Mouse (Mus musculus): ENCODE data around the gene Itsn1.

The Itsn1 gene

DNA sequence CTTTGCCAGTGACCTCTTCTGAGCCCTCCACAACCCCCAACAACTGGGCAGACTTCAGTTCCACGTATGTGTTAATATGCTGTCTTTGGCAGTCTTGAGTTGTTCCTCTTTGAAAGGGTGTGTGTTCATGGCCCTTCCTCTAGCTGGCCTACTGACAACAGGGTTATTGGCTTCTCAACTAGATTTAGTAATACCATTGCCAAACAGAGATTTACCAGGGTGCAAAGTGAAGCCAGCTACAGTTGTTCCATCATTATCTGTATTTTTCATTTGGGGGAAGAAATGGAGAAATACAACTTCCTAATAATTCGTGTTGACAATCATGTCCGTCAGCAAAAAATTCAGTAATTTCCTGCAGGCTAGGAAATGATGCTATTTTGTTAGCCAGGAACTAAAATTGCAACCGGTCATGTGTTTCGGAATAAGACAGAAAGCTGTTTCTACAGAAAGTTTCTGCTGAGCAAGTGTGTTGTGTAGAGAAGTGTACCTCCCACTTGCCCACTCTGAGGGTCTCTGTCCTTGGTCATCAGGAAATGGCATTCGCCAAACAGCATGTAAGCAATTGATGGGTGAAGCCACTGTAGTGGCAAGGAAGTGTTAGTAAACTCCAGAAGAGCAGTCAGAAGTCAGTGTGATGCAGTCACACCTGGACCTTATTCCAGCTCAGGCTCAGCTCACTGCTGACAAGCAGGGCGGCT, 120.0 kb downstream of the Itsn1 start:
- no peak for DNase-seq

DNA sequence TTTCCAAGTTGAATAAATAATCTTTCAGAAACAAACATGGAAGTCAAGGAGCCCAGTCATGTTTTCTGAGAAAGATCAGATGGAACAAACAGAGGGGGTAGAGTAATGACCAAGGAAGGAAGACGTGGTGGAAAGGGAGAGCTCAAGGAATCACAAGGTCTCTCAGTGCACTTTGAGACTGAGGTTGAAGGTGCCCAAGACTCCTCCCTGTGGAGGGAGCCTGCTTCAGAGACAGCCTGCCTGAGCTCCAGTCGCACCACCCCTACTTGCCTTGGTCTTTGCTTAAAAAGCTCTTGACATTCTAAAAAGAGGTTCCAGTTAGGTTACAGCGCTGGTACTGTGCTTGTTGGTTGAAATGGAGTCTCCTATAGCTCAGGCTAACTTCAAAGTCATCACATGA, 121.1 kb downstream of the Itsn1 start:
- no peak for DNase-seq

DNA sequence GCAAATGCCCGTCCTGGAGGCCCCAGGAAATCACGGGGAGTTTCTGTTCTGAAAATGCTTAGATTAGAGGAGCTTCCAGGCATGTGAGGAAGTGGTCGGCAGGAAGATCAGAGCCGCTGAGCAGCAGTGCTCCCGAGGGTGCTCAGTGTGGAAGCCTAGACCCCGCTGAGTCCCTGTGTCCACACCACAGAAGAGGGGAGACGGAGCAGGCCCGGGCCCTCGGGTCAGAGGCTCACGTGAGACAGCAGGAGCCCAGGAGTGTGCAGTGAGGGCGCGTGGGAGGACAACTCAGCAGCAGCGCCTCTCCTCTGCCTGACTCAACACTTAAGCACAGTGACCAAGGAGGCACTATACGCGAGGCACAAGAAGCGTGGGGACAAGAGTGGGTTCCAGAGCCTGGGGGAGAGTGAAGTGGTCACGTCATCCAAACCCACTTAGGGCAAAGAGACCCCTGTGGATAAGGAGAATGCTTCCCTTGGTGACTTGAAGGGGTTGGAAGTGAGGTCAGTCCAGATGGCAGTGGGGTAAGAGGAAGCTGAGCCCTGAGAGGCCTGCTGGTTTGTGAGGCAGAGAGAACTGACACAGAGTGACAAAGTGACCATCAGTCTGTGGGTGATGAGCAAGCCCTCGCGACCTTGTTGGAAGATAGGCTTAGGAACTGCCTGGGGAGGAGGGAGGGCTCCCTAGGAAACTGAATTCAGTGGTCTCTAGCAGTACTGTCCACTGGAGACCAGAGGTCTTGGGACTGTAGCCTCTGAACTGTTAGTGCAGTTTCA, 122.6 kb downstream of the Itsn1 start:
- no peak for DNase-seq

DNA sequence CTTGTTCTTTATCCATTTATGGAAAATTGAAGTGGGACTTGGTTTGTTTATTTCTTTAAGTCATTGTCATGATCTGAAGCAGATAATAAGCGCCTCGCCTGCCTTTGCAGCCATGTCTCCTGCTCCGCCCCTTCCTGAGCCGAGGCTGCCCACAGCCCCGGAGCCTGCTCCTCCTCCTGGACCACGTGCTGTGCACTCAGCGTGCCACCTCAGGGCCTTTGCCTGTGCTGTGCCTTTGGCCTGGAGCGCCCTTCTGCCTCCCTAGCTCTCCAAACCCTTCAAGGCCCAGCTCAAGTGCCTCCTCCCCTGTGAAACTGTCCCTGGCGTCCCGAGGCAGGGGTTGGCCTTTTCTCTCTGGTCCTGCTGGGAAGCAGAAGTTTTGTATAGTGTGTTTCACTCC, 123.7 kb downstream of the Itsn1 start:
- no peak for DNase-seq

DNA sequence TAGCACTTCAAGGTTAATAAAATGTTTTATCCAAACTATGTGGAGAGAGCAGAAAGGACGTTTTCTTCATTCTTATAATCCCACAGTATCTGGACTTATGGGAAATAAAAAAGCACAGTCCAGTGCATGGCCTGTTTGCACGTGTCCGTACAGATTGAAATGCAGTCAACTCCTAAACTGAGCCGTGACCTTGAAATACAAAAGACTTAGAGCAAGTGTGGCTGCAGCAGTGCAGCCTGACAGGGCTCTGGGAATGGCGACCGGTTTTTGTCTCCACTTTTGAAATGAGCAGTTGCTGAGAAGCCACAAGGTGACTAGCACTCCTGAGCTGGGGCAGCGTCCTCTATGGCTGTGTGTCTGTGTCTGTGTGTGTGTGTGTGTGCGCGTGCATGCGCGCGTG, 124.1 kb downstream of the Itsn1 start:
- DNase-seq = no peak

GRCm38 (mm10) chr16:91858695-91859094, 129.6 kb downstream of the Itsn1 start:
- DNase-seq = no peak

DNA sequence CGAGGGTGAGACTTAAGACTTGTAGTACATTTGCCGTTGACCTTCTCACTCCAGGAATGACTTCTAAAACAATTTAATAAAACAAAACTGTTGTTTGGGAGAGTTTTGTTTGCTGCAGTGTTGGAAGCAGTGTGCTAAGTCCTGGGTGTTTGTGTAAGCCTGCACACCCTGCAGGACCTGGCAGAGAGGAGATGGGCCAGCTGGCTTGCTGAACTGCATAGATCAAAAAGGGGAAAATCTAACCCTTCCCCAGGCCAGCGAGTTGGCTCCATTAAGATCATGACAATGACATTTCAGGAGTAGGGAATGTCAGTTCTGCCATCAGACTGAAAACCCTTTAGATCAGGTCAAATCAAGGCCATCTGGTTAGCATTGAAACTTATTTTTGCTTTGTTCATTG, 130.1 kb downstream of the Itsn1 start:
- peak; percentile 50 for DNase-seq

DNA sequence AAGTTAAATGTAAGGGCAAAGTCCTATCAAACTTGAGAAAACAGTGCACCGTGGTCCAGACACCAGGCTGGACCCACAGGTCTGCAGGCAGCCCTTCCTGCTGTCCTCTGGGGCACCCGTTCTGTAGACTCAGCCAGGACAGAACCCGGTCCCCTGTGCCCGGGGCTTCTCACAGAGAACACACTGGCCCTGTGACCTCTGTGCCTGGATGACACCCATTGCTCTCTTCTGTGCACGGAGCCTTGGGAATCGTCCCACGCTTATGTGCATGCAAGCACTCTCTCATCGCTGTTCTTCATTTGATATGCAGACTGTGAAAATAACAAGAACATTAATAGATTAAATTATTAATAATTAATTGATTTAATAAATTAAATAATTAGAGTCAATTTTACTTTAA, 130.9 kb downstream of the Itsn1 start:
- DNase-seq = no peak

DNA sequence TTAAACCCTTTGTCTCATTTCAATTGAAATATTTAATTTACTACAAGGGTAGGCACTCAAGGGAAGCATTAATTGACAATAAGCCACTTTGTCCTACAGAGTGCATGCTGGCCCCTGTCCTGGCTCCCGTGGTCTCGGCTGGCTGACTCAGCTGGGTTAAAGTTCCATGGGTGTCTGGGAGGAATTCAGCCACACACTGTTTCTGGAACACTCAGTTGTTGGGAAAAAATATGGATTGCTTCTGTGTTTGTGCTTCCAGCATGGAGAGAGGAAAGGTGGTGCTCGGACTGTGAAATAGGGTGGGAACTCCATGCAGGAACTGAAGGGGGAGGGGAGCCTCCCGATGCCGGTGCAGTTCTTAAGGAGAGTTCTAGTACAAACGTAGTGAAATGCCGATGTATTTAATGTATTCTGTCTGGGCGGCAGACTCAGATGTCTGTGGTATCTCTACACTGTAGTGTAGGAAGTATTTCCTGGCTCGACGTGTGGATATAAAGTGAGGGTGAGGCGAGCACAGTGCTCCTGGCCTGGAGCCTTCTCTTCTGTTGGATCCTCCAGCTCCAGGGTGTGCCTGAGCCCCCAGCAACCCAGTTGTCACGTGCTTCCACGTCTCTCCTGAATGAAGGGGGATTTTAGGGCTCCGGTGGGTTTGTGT, 131.5 kb downstream of the Itsn1 start:
- DNase-seq = no peak

GRCm38 (mm10) chr16:91861784-91862371, 132.8 kb downstream of the Itsn1 start:
- peak in 1 of 2 experiments; percentile 25 for DNase-seq

GRCm38 (mm10) chr16:91862836-91863235, 133.8 kb downstream of the Itsn1 start:
- DNase-seq = no peak

- DNase-seq = no peak
Observed at GRCm38 (mm10) chr16:91864646-91865332, 135.7 kb downstream of the Itsn1 start.

- DNase-seq = no peak
Observed at GRCm38 (mm10) chr16:91865570-91866257, 136.6 kb downstream of the Itsn1 start.

- peak in 1 of 2 experiments; percentile 31 for DNase-seq
Observed at GRCm38 (mm10) chr16:91866258-91866634, 137.2 kb downstream of the Itsn1 start.

DNA sequence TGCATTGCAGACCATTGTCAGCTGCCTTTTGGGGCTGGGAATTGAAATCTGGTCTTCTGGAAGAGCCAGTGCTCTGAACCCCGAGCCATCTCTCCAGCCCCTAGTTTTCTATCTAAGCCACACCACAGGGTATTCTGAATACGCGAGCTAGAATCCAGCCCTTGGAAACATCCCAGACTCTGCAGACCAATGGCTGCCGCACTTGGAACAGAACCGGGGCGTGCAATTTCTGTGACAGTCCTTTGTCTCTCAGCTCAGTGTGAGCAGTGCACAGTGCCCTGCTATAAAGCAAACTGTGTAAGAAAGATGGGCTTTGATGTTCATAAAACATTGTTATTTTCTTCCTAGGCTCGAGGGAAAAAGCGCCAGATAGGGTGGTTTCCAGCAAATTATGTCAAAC, 138.6 kb downstream of the Itsn1 start:
- peak; percentile 38 to 53 for DNase-seq

GRCm38 (mm10) chr16:91868943-91869911, 140.1 kb downstream of the Itsn1 start:
- DNase-seq = peak; percentile 68 to 70

DNA sequence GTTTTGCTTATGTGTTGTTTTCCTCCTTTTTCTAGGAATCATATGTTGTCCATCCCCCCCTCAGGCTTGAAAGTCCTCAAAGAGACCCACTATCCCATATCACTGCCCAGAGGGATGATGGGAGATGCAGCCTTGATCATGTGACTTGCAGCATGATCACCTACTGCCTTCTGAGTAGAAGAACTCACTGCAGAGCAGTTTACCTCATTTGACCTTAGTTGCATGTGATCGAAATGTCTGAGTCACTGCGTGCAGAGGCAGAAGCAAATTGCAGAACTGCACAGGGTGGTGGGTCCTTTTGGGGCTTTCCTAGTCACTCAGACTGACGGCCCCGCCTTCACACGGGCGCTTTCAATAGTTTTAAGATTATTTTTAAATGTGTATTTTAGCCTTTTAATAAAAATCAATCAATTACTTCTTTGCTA, 141.1 kb downstream of the Itsn1 start:
- no peak for DNase-seq

- DNase-seq = no peak
Observed at GRCm38 (mm10) chr16:91871188-91871587, 142.1 kb downstream of the Itsn1 start.

DNA sequence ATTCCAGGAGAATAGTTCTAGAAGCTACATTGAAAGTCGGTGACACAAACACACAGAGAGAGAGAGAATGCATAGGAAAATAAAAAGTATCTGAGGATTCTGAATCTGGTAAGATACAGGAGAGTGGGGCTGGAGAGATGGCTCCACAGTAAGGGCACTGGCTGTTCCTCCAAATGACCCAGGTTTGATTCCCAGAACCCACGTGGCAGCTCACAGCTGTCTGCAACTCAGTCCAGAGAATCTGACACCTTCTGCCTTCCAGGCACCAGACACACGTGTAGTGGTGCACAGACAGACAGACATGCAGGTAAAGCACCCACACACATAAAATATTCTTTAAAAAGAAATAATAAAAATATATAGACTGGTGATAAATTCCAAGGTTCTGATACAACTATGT, 144.6 kb downstream of the Itsn1 start:
- DNase-seq = no peak

GRCm38 (mm10) chr16:91875567-91876344, 146.7 kb downstream of the Itsn1 start:
- no peak for DNase-seq
